13 mouse cellular contexts compared by ENCODE assay signal in genomic region chr3:143193263-143193970, GRCm38 (mm10).
"Had no signal": no experiment of that assay in that cellular context is flagged by ENCODE, and none has a peak within 500 bp of the region (broad histone marks: within the 10 kb centered on the region; RNA-seq: fewer than 3 reads in every experiment).

No protein-coding gene starts in this region.

- H3K9ac ChIP-seq: intestine, embryonic 15.5 days; liver, embryonic 15.5 days had no signal

- ATAC-seq: intestine, embryonic 15.5 days; lung, postnatal 0 days had no signal

- H3K27me3 ChIP-seq: intestine, embryonic 15.5 days; liver, embryonic 15.5 days had no signal

- H3K27ac ChIP-seq: intestine, embryonic 15.5 days; left cerebral cortex, adult 2 months; limb, embryonic 10.5 days; liver, embryonic 15.5 days; midbrain, embryonic 10.5 days; stomach, postnatal 0 days had no signal

- H3K36me3 ChIP-seq: intestine, embryonic 15.5 days; limb, embryonic 10.5 days; liver, embryonic 15.5 days; midbrain, embryonic 10.5 days had no signal

- H3K9me3 ChIP-seq: intestine, embryonic 15.5 days; limb, embryonic 10.5 days; liver, embryonic 15.5 days; midbrain, embryonic 10.5 days had no signal

- H3K4me1 ChIP-seq: intestine, embryonic 15.5 days; liver, embryonic 15.5 days; midbrain, embryonic 10.5 days had no signal

- H3K4me2 ChIP-seq: intestine, embryonic 15.5 days; liver, embryonic 11.5 days; liver, embryonic 15.5 days had no signal

- DNase-seq: kidney, adult 2 months; lung, adult 2 months; lung, postnatal 36 days; thymus, postnatal 4 days had no signal

- H3K4me3 ChIP-seq: intestine, embryonic 15.5 days; left cerebral cortex, adult 2 months; limb, embryonic 10.5 days; liver, embryonic 15.5 days; midbrain, embryonic 10.5 days; myocyte had no signal
